Mouse (Mus musculus) cerebellum, postnatal 10 days (tissue): ENCODE data around the gene Ofcc1.

Source experiments
- DNase-seq, 2 experiments: peaks; one replicate each; pipeline ENCODE4 v3.0.0; 2021; ENCODE audit warnings: mixed read lengths in 2 of 2

Gene Ofcc1

DNA sequence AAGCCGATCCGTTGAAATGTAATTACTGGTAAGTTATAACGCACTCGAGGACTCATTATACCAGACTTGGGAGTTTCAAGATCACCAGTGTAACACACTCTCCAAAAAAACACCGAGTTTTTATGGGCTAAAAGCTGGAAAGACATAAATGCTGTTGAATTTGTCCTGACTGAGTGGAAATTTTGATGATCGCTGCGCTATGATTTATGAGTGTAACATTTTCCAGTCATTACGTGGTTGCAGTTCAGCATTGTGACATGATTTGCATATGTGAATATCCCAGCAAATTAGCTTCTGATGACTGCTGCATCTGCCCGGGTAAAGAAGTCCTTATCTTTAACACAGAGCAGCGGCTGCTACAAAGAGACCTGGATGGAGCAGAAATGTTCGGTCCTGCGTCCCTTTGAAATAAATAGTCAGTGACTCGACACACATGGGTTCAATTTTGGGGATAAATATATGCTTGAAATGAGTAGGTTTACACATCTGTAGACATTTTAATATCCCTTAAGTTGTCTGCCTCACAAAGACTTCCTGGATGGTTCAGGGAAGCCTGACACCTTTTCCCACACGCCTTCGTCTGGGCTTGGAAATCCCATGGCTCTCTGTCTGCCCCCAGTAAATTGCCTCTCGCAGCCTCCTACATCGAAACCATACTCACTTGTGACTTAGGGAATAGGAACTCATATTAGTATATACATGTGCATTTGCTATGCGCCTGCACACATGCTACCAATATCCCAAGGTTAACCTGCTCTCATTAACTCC lies 381.8 kb downstream of the Ofcc1 start:
- no peak for DNase-seq

- DNase-seq: no peak
Observed at GRCm38 (mm10) chr13:39968349-39969016, 392.8 kb downstream of the Ofcc1 start.

GRCm38 (mm10) chr13:39957226-39957625 lies 404.0 kb downstream of the Ofcc1 start:
- DNase-seq: peak; percentile 20 to 47

DNA sequence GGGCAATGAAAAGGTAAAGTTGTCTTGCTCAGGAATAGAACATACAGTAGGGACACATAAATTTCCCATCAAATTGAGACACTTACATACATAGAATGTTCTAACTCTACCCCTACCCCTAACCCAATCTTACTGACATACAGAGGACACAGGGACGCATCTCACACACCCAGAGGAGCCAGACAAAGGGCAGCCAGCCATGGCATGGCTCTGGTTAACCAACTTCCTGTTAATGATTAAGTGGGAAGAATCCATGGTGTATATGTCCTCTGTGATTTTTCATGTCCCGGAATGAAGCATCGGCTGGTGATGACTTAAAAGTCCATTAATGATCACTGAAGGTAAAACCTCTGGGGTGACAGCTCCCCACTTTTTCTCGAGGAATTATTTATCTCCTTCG lies 405.2 kb downstream of the Ofcc1 start:
- DNase-seq: no peak
